Mouse (Mus musculus): ENCODE measurements around the gene Pex11a.

GRCm38 (mm10) chr7:79740279-79740678, 2.7 kb downstream of the Pex11a start:
- TF ChIP-seq CTCF (IDR thresholded peaks at IDR 0.05; ENCODE audit: extremely low read depth, insufficient read depth, insufficient read length, insufficient replicate concordance) = no peak
- no peak for TF ChIP-seq POLR2A (IDR thresholded peaks at IDR 0.05; ENCODE audit: low read depth, low read length)
